Mouse (Mus musculus) embryo, embryonic 10 days (tissue): ENCODE measurements at regions not wholly inside any gene's neighbourhood (a gene's known extent, or its start where the extent isn't known, plus 50 kb on each side); places are given as distances from the start of the nearest gene placed in this dataset.

Source experiments
- DNase-seq: peaks from one replicate; pipeline ENCODE4 v3.0.0-alpha.2; 2015; ENCODE audit warnings: low spot score

GRCm38 (mm10) chr2:92752156-92752555, 152.6 kb downstream of the Chst1 start:
- no peak for DNase-seq

GRCm38 (mm10) chr2:92752794-92753193, 153.3 kb downstream of the Chst1 start:
- DNase-seq, result no peak

- no peak for DNase-seq
These were observed 155.2 kb downstream of the Chst1 start for GRCm38 (mm10) chr2:92754505-92755280.

GRCm38 (mm10) chr2:92756491-92756890, 157.0 kb downstream of the Chst1 start:
- DNase-seq, result no peak

GRCm38 (mm10) chr2:92758775-92759174, 156.1 kb upstream of the Syt13 start:
- DNase-seq, result no peak

GRCm38 (mm10) chr2:92763881-92764635, 150.8 kb upstream of the Syt13 start:
- DNase-seq, result no peak

GRCm38 (mm10) chr2:92767476-92768005, 147.4 kb upstream of the Syt13 start:
- no peak for DNase-seq

- DNase-seq, result no peak
These were observed 146.8 kb upstream of the Syt13 start for GRCm38 (mm10) chr2:92768088-92768487.

GRCm38 (mm10) chr2:92769061-92769460, 145.8 kb upstream of the Syt13 start:
- no peak for DNase-seq

- no peak for DNase-seq
These were observed 144.8 kb upstream of the Syt13 start for GRCm38 (mm10) chr2:92770098-92770497.

GRCm38 (mm10) chr2:92772623-92773022, 142.3 kb upstream of the Syt13 start:
- no peak for DNase-seq

- no peak for DNase-seq
These were observed 138.4 kb upstream of the Syt13 start for GRCm38 (mm10) chr2:92776497-92776896.

GRCm38 (mm10) chr2:92779101-92779500, 135.8 kb upstream of the Syt13 start:
- DNase-seq, result no peak

- no peak for DNase-seq
These were observed 134.9 kb upstream of the Syt13 start for GRCm38 (mm10) chr2:92780021-92780420.

- DNase-seq, result no peak
These were observed 133.4 kb upstream of the Syt13 start for GRCm38 (mm10) chr2:92781451-92781850.

GRCm38 (mm10) chr2:92782621-92783020, 132.3 kb upstream of the Syt13 start:
- DNase-seq, result no peak

- no peak for DNase-seq
These were observed 130.0 kb upstream of the Syt13 start for GRCm38 (mm10) chr2:92784916-92785315.

- no peak for DNase-seq
These were observed 126.9 kb upstream of the Syt13 start for GRCm38 (mm10) chr2:92787925-92788410.

GRCm38 (mm10) chr2:92788875-92789274, 126.0 kb upstream of the Syt13 start:
- no peak for DNase-seq

GRCm38 (mm10) chr2:92790374-92790773, 124.5 kb upstream of the Syt13 start:
- DNase-seq, result no peak

GRCm38 (mm10) chr2:92799770-92800169, 115.1 kb upstream of the Syt13 start:
- no peak for DNase-seq

- no peak for DNase-seq
These were observed 114.2 kb upstream of the Syt13 start for GRCm38 (mm10) chr2:92800667-92801066.

GRCm38 (mm10) chr2:92804916-92805315, 110.0 kb upstream of the Syt13 start:
- DNase-seq, result no peak
